10 mouse cellular contexts compared by ENCODE assay signal in genomic region chr9:51238741-51239385, GRCm38 (mm10). TPM values are rescaled to one million over a fixed set of nuclear protein-coding genes. Genes with fewer than 3 reads are reported as not detected.
DNase-seq lines count a peak whose midpoint lies in the region; ATAC-seq and TF ChIP-seq lines count a peak whose summit lies in the region.
"Had no signal": no experiment of that assay in that cellular context is flagged by ENCODE, and none has a peak within 500 bp of the region (broad histone marks: within the 10 kb centered on the region; RNA-seq: fewer than 3 reads in every experiment).

No protein-coding gene starts in this region.

- H3K9me3 ChIP-seq in forebrain, embryonic 13.5 days (replicated peaks), result no peaks in the 10 kb centered on the region
- no peaks in the 10 kb centered on the region for H3K9me3 ChIP-seq in forebrain, embryonic 11.5 days (ENCODE audit: control insufficient read depth, low read length)
- H3K9me3 ChIP-seq: neural tube, embryonic 12.5 days had no signal

- no peak for DNase-seq in forebrain, embryonic 11.5 days (ENCODE audit: low spot score)
- peak; percentile 14 for DNase-seq in thymus, postnatal 0 days (ENCODE audit: low spot score)
- no peak for DNase-seq in thymus, adult 2 months
- DNase-seq in left cerebral cortex, adult 8-10 months (ENCODE audit: low spot score in 2 of 2), result peak; percentile 42 to 87
- peak; percentile 89 for DNase-seq in telencephalon, adult 2 months (ENCODE audit: low read depth, low spot score)
- no peak for DNase-seq in urinary bladder, postnatal 25 days (ENCODE audit: low spot score)
- DNase-seq in gastrocnemius, adult 8-10 months (ENCODE audit: low spot score in 2 of 2), result no peak
- DNase-seq: liver had no signal

- peak; percentile 27; the same call in 1 of the 2 replicates for ATAC-seq in forebrain, embryonic 13.5 days
- ATAC-seq in forebrain, embryonic 11.5 days (replicated peaks; ENCODE audit: low FRiP score), result no peak

- no peak for TF ChIP-seq POLR2A in thymus, adult 2 months (IDR thresholded peaks at IDR 0.05; ENCODE audit: control insufficient read depth, extremely low read depth, insufficient read depth, low read length, poor library complexity)

- H3K27me3 ChIP-seq in forebrain, embryonic 13.5 days, result no peaks in the 10 kb centered on the region
- no peaks in the 10 kb centered on the region for H3K27me3 ChIP-seq in forebrain, embryonic 11.5 days (ENCODE audit: control insufficient read depth, insufficient read depth, low read length)
- H3K27me3 ChIP-seq in thymus, adult 2 months (ENCODE audit: control insufficient read depth, insufficient read depth, low read length), result no peaks in the 10 kb centered on the region
- H3K27me3 ChIP-seq: neural tube, embryonic 12.5 days had no signal

- no peak overlapping the region for H3K9ac ChIP-seq in forebrain, embryonic 13.5 days
- H3K9ac ChIP-seq in forebrain, embryonic 11.5 days (ENCODE audit: low read length), result no peak overlapping the region
- H3K9ac ChIP-seq: neural tube, embryonic 12.5 days had no signal

- no peaks in the 10 kb centered on the region for H3K4me1 ChIP-seq in forebrain, embryonic 13.5 days
- H3K4me1 ChIP-seq in forebrain, embryonic 11.5 days (replicated peaks; ENCODE audit: control insufficient read depth, insufficient read depth, low read length), result no peaks in the 10 kb centered on the region
- H3K4me1 ChIP-seq in thymus, adult 2 months (replicated peaks; ENCODE audit: control insufficient read depth, insufficient read depth, low read length), result peaks cover 5% of the 10 kb centered on the region
- H3K4me1 ChIP-seq: neural tube, embryonic 12.5 days had no signal

- no peaks in the 10 kb centered on the region for H3K36me3 ChIP-seq in forebrain, embryonic 13.5 days (ENCODE audit: poor library complexity, severe bottlenecking)
- no peaks in the 10 kb centered on the region for H3K36me3 ChIP-seq in forebrain, embryonic 11.5 days (ENCODE audit: control insufficient read depth, insufficient read depth, low read length)
- no peaks in the 10 kb centered on the region for H3K36me3 ChIP-seq in thymus, adult 2 months (ENCODE audit: control insufficient read depth, insufficient read depth, low read length)
- H3K36me3 ChIP-seq: neural tube, embryonic 12.5 days had no signal

- no peak for TF ChIP-seq CTCF in thymus, adult 2 months (IDR thresholded peaks at IDR 0.05; ENCODE audit: borderline replicate concordance, control insufficient read depth, extremely low read depth, insufficient read depth, low read length, poor library complexity)

- no peak overlapping the region for H3K27ac ChIP-seq in forebrain, embryonic 13.5 days
- H3K27ac ChIP-seq in forebrain, embryonic 11.5 days (ENCODE audit: low read depth, low read length), result no peak overlapping the region
- H3K27ac ChIP-seq in thymus, adult 2 months (ENCODE audit: control insufficient read depth, insufficient read depth, low read length), result no peak overlapping the region
- H3K27ac ChIP-seq: neural tube, embryonic 12.5 days had no signal

- WGBS in forebrain, embryonic 13.5 days, result 60% methylated on average over 12 of the region's 12 CpGs
- 72% methylated on average over 12 of the region's 12 CpGs for WGBS in forebrain, embryonic 11.5 days
- 19% methylated on average over 12 of the region's 12 CpGs for WGBS in thymus, adult 2 months

- H3K4me2 ChIP-seq in forebrain, embryonic 13.5 days, result no peak overlapping the region
- no peak overlapping the region for H3K4me2 ChIP-seq in forebrain, embryonic 11.5 days (ENCODE audit: low read depth, low read length, severe bottlenecking)
- H3K4me2 ChIP-seq: neural tube, embryonic 12.5 days had no signal

- no peak overlapping the region for H3K4me3 ChIP-seq in forebrain, embryonic 13.5 days
- no peak overlapping the region for H3K4me3 ChIP-seq in forebrain, embryonic 11.5 days (ENCODE audit: low read depth, low read length)
- no peak overlapping the region for H3K4me3 ChIP-seq in thymus, adult 2 months (ENCODE audit: control insufficient read depth, insufficient read depth, low read length)
- H3K4me3 ChIP-seq: neural tube, embryonic 12.5 days had no signal

RNA-seq across cellular contexts. Expression of gene Pou2af1, which starts 25.4 kb away (rescaled TPM):
- polyA plus RNA-seq in forebrain, embryonic 13.5 days (2015; fragmentation: Nextera tagmentation; extraction: Ambion mirVana), result 0.06 and 0.09 TPM in 2 replicates
- polyA plus RNA-seq in forebrain, embryonic 11.5 days (2014; fragmentation: Nextera tagmentation; extraction: Ambion mirVana), result not detected in 2 replicates
- polyA plus RNA-seq in thymus, postnatal 0 days (2015; fragmentation: Nextera tagmentation; extraction: Ambion mirVana), result 1.6 and 2.0 TPM in 2 replicates
- 15.0 and 18.5 TPM in 2 replicates for polyA plus RNA-seq in thymus, adult 2 months (2012; rRNA removed)
- under 1 TPM in 1 of 4 experiments, not detected in 3; 0.20 TPM for total RNA-seq in left cerebral cortex, adult 8-10 months (2022)
- total RNA-seq in gastrocnemius, adult 8-10 months (2022), result not detected
- polyA plus RNA-seq: neural tube, embryonic 12.5 days had no signal

RNA-seq across cellular contexts. Expression of gene Colca2, which starts 39.5 kb away (rescaled TPM):
- 0.70 and 0.97 TPM in 2 replicates for polyA plus RNA-seq in forebrain, embryonic 13.5 days (2015; fragmentation: Nextera tagmentation; extraction: Ambion mirVana)
- polyA plus RNA-seq in forebrain, embryonic 11.5 days (2014; fragmentation: Nextera tagmentation; extraction: Ambion mirVana), result 1.0 and 2.3 TPM in 2 replicates
- polyA plus RNA-seq in thymus, postnatal 0 days (2015; fragmentation: Nextera tagmentation; extraction: Ambion mirVana), result 1.5 and 2.2 TPM in 2 replicates
- 2.2 and 2.7 TPM in 2 replicates for polyA plus RNA-seq in thymus, adult 2 months (2012; rRNA removed)
- total RNA-seq in left cerebral cortex, adult 8-10 months (2022), result 1 to 10 TPM in 2 of 4 experiments, under 1 TPM in 2; 0.80 to 1.2 (median 1.0) TPM
- total RNA-seq in gastrocnemius, adult 8-10 months (2022), result 1 to 10 TPM in 1 of 4 experiments, under 1 TPM in 2, not detected in 1; 0.24 to 1.1 (median 0.46) TPM

Comparison
In these comparisons a context has a peak if more than half of its experiments do, and no peak if none do; other contexts are left out.
1. DNase-seq: peak in thymus, postnatal 0 days (single experiment), left cerebral cortex, adult 8-10 months (2 of 2) and telencephalon, adult 2 months (single experiment); none in forebrain, embryonic 11.5 days (single experiment), thymus, adult 2 months (single experiment), urinary bladder, postnatal 25 days (single experiment) and gastrocnemius, adult 8-10 months (0 of 2).